Mouse (Mus musculus): ENCODE data around the gene Qsox2. TPM values are rescaled to one million over a fixed set of nuclear protein-coding genes. Genes with fewer than 3 reads are reported as not detected.
A peak's percentile ranks its signal among the peaks of the same experiment; 100 is the strongest.

The Qsox2 gene
- 26.1 and 32.4 TPM in 2 replicates for polyA plus RNA-seq (2015; fragmentation: Nextera tagmentation; extraction: Ambion mirVana)

DNA sequence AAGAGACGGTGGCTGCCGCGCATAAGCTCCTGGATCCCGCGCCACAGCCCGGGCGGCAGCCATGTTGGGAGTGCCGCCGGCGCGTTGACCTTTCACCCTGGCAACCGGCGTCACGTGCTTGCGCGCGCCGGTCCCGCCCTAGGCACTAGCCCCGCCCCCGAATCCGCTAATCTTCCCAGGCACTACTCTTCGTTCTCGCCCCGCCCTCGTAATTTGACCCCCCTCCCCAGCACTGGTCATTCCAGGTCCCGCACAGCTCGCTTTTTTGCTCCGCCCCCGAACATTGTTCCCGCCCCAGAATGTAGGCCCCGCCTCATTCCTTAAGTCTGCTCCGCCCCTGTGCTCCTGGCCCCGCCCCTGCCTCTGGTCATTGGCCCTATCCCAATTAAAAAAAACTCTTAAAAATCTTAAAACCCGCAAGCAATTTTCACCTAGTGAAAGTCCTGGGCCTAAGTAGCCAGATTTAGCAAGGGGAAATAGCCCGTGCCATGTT is at the start of gene Qsox2:
Qsox2 (minus strand) TSS at position 236 of the 493 bp plus-strand sequence.
- WGBS, result under 1% methylated on average over 35 of the region's 36 CpGs
- H3K9ac ChIP-seq, result peak within 1 kb of the TSS; percentile 84
- ATAC-seq (ENCODE audit: insufficient read depth, low FRiP score, low read depth), result peak; percentile 82
- H3K27me3 ChIP-seq (replicated peaks), result no peaks in the 10 kb centered on the region
- peak within 1 kb of the TSS; percentile 92 for H3K4me3 ChIP-seq (replicated peaks)
- no peaks in the 10 kb centered on the region for H3K36me3 ChIP-seq
- H3K27ac ChIP-seq, result peak within 1 kb of the TSS; percentile 86
- H3K9me3 ChIP-seq, result no peaks in the 10 kb centered on the region
- H3K4me2 ChIP-seq, result peak within 1 kb of the TSS; percentile 85
- H3K4me1 ChIP-seq, result peaks cover 22% of the 10 kb centered on the region

GRCm38 (mm10) chr2:26286391-26286790 is 49.1 kb upstream of the Qsox2 start:
- H3K4me3 ChIP-seq (replicated peaks), result no peak overlapping the region
- H3K27me3 ChIP-seq (replicated peaks), result no peaks in the 10 kb centered on the region
- 36% methylated on average over 7 of the region's 7 CpGs for WGBS
- ATAC-seq (ENCODE audit: insufficient read depth, low FRiP score, low read depth), result no peak
- no peaks in the 10 kb centered on the region for H3K4me1 ChIP-seq
- H3K36me3 ChIP-seq, result no peaks in the 10 kb centered on the region
- H3K27ac ChIP-seq, result no peak overlapping the region
- no peaks in the 10 kb centered on the region for H3K9me3 ChIP-seq
- H3K9ac ChIP-seq, result no peak overlapping the region
- H3K4me2 ChIP-seq, result no peak overlapping the region

DNA sequence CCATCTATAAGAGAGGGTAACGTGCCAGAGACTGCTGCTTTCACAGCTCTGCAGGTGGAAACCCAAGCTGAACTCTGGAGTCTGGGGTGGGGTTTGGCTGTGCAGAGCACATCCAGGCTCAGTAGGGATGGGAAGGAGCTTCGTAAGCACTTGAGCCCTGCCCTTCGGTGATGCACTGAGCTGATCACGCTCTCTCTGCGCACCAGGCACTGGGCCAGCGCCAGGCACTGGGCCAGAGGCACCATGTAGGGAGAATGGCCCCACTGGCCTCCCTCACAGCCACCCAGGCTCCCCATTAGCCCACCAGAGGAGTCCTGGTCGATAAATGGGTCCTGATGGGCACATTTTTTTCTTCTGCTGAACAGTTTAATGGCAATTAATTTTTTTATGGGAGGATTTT is 48.5 kb upstream of the Qsox2 start:
- Histone ChIP-seq H3K9ac (no peak overlapping the region), H3K9me3 (no peaks in the 10 kb centered on the region), H3K27me3 (replicated peaks) (no peaks in the 10 kb centered on the region), H3K27ac (no peak overlapping the region), H3K36me3 (no peaks in the 10 kb centered on the region), H3K4me2 (no peak overlapping the region), H3K4me1 (no peaks in the 10 kb centered on the region), H3K4me3 (replicated peaks) (no peak overlapping the region)
- no peak for ATAC-seq (ENCODE audit: insufficient read depth, low FRiP score, low read depth)
- 47% methylated on average over 7 of the region's 7 CpGs for WGBS

GRCm38 (mm10) chr2:26280594-26280993 is 43.3 kb upstream of the Qsox2 start:
- no peak overlapping the region for H3K27ac ChIP-seq
- no peaks in the 10 kb centered on the region for H3K9me3 ChIP-seq
- H3K27me3 ChIP-seq (replicated peaks), result no peaks in the 10 kb centered on the region
- H3K36me3 ChIP-seq, result no peaks in the 10 kb centered on the region
- H3K4me3 ChIP-seq (replicated peaks), result no peak overlapping the region
- H3K9ac ChIP-seq, result no peak overlapping the region
- 81% methylated on average over 11 of the region's 11 CpGs for WGBS
- no peak overlapping the region for H3K4me2 ChIP-seq
- no peak for ATAC-seq (ENCODE audit: insufficient read depth, low FRiP score, low read depth)
- no peaks in the 10 kb centered on the region for H3K4me1 ChIP-seq

GRCm38 (mm10) chr2:26279712-26280111 is 42.4 kb upstream of the Qsox2 start:
- Histone ChIP-seq H3K4me3 (replicated peaks) (no peak overlapping the region), H3K9me3 (no peaks in the 10 kb centered on the region), H3K4me2 (no peak overlapping the region), H3K36me3 (no peaks in the 10 kb centered on the region), H3K27me3 (replicated peaks) (no peaks in the 10 kb centered on the region), H3K9ac (no peak overlapping the region), H3K4me1 (no peaks in the 10 kb centered on the region), H3K27ac (no peak overlapping the region)
- ATAC-seq (ENCODE audit: insufficient read depth, low FRiP score, low read depth), result no peak
- WGBS, result 75% methylated on average over 3 of the region's 3 CpGs

GRCm38 (mm10) chr2:26273611-26274010 is 36.3 kb upstream of the Qsox2 start:
- Histone ChIP-seq H3K27me3 (replicated peaks) (no peaks in the 10 kb centered on the region), H3K4me1 (no peaks in the 10 kb centered on the region), H3K27ac (no peak overlapping the region), H3K9me3 (no peaks in the 10 kb centered on the region), H3K9ac (no peak overlapping the region), H3K36me3 (no peaks in the 10 kb centered on the region), H3K4me3 (replicated peaks) (no peak overlapping the region), H3K4me2 (no peak overlapping the region)
- 24% methylated on average over 7 of the region's 7 CpGs for WGBS
- ATAC-seq (ENCODE audit: insufficient read depth, low FRiP score, low read depth), result peak; percentile 50; the same call in 1 of the 2 replicates

DNA sequence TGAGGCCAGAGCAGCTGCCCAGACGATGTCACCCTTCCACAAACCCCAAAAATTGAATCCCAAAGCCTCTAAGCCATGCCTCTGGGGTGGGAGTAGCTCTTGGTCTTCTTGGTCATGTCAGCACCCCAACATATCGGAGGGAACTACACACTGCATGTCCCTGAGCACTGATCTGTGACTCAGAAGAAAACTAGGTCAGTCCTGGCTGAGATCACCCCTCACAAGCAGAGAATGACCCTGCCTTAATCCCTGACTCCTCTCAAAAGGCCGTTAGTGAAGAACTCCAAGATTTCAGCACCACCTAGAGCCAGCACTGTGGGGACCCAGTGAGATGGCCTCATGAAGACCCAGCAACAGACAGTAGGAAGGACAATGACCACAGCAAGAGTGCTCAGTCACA is 30.9 kb upstream of the Qsox2 start:
- no peak for ATAC-seq (ENCODE audit: insufficient read depth, low FRiP score, low read depth)

DNA sequence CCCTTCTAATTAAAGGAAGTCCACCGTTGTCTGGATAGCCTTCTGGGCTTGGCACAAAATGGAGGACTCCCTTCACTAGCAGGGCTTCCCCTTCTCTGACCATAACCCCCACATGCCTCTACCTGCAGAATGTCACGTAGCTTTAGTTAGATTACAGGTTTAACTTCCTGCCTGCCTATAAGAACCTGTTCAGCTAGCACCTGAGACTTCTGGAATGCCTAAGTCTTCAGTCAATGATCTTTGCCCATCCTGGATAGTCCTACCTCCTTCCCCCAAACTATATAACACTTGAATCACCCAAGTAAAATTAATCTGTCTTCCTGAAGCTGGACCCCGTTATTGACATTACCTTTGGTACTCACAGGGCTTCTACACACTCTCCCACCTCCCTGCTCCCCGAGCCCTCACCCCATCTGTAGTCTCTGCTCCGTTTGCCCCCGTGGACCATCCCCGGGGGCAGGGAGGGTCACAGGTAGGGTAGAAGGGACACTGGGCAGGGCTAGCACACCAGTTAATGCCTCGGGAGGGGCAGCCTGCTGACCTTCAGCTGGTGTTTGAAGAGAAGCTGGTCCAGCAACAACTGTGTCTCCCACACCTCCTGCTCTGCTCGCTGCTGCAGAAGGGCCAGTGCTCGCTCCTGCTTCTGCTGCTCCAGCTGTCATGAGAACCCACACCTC is 28.9 kb upstream of the Qsox2 start:
- Histone ChIP-seq H3K4me1 (no peaks in the 10 kb centered on the region), H3K27ac (no peak overlapping the region), H3K4me3 (replicated peaks) (no peak overlapping the region), H3K9ac (no peak overlapping the region), H3K9me3 (no peaks in the 10 kb centered on the region), H3K27me3 (replicated peaks) (no peaks in the 10 kb centered on the region), H3K4me2 (no peak overlapping the region), H3K36me3 (no peaks in the 10 kb centered on the region)
- WGBS, result 65% methylated on average over 10 of the region's 10 CpGs
- ATAC-seq (ENCODE audit: insufficient read depth, low FRiP score, low read depth), result no peak; the same call in 1 of the 2 replicates

More for the DNA sequence above, 30.9 kb upstream of the Qsox2 start:
- H3K9ac ChIP-seq, result no peak overlapping the region
- no peak overlapping the region for H3K4me2 ChIP-seq
- H3K27me3 ChIP-seq (replicated peaks), result no peaks in the 10 kb centered on the region
- WGBS, result 60% methylated on average over 3 of the region's 3 CpGs
- H3K27ac ChIP-seq, result no peak overlapping the region
- H3K36me3 ChIP-seq, result no peaks in the 10 kb centered on the region
- H3K4me1 ChIP-seq, result no peaks in the 10 kb centered on the region
- H3K9me3 ChIP-seq, result no peaks in the 10 kb centered on the region
- H3K4me3 ChIP-seq (replicated peaks), result no peak overlapping the region

- 0 out of 2 replicates have a peak, but pooled peaks have one; percentile 33 for ATAC-seq (ENCODE audit: insufficient read depth, low FRiP score, low read depth)
- Histone ChIP-seq H3K36me3 (no peaks in the 10 kb centered on the region), H3K4me1 (no peaks in the 10 kb centered on the region), H3K9ac (no peak overlapping the region), H3K9me3 (no peaks in the 10 kb centered on the region), H3K27me3 (replicated peaks) (no peaks in the 10 kb centered on the region), H3K4me2 (no peak overlapping the region), H3K27ac (no peak overlapping the region), H3K4me3 (replicated peaks) (no peak overlapping the region)
- 69% methylated on average over 2 of the region's 2 CpGs for WGBS
Observed at GRCm38 (mm10) chr2:26265095-26265494, 27.8 kb upstream of the Qsox2 start.

GRCm38 (mm10) chr2:26264646-26265045 is 27.3 kb upstream of the Qsox2 start:
- Histone ChIP-seq H3K27me3 (replicated peaks) (no peaks in the 10 kb centered on the region), H3K36me3 (no peaks in the 10 kb centered on the region), H3K9ac (no peak overlapping the region), H3K4me3 (replicated peaks) (no peak overlapping the region), H3K9me3 (no peaks in the 10 kb centered on the region), H3K27ac (no peak overlapping the region), H3K4me2 (no peak overlapping the region), H3K4me1 (no peaks in the 10 kb centered on the region)
- no peak for ATAC-seq (ENCODE audit: insufficient read depth, low FRiP score, low read depth)
- WGBS, result 60% methylated on average over 4 of the region's 4 CpGs

DNA sequence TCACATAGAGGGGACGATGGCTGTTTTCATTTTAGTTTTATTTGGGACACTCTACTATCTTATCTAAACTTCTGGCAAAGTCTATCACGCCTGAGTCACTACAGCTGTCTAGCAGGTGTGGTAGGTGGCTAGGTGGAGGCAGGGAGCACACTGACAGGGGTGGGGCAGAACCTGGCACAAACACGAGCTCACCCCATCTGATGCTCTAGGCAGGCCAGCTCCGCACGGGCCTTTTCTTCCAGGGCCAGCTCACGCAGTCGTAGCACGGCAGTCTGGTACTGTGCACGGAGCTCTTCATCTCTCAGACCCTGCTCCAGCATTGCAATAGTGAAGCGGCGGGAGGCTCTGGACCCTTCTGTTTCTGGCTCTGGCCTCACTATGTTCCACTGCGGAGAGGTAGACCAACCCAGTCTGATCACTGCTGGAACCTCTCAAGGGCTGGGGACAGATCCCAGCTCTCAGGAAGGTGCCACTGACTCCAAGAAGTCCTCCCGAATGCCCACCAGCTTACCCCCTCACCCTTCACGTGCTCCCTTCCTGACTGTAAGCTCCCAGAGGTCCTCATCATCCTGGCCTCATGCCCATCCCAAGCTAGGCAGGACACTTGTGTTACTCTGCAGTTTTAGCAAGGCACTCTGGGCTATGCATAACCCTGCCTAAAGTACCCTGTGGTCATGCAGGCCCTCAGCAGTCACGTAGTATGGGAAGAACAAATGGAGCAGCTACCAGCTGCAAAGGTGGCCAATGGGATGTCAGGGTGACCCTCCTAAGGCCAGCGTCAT is 20.2 kb upstream of the Qsox2 start:
- ATAC-seq (ENCODE audit: insufficient read depth, low FRiP score, low read depth), result 0 out of 2 replicates have a peak, but pooled peaks have one; percentile 2
- WGBS, result 75% methylated on average over 16 of the region's 16 CpGs
- H3K27ac ChIP-seq, result no peak overlapping the region

DNA sequence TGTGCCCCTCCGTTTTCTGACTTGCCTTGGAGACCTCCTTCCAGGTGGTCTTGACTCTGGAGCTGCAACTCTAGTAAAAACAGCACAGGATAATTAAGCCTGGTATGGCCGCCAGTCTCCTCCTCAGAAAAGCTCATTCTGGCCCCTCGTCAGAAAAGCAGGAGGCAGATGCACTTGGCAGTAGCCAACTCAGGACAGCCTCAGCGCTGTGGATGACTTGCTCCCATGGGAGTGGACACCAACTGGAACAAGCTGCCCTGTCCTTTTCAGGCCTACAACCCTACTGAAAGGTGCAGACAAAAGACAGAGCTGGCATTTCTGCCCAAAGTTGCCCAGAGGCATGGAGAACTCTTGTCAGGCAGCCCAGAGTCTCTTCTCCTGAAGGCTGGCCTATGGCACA is 17.5 kb upstream of the Qsox2 start:
- H3K27me3 ChIP-seq (replicated peaks), result no peaks in the 10 kb centered on the region
- no peak overlapping the region for H3K27ac ChIP-seq
- H3K4me3 ChIP-seq (replicated peaks), result no peak overlapping the region
- no peaks in the 10 kb centered on the region for H3K36me3 ChIP-seq
- H3K9me3 ChIP-seq, result no peaks in the 10 kb centered on the region
- H3K9ac ChIP-seq, result no peak overlapping the region
- 62% methylated on average over 4 of the region's 4 CpGs for WGBS
- no peaks in the 10 kb centered on the region for H3K4me1 ChIP-seq
- no peak for ATAC-seq (ENCODE audit: insufficient read depth, low FRiP score, low read depth)
- no peak overlapping the region for H3K4me2 ChIP-seq

More for the DNA sequence above, 20.2 kb upstream of the Qsox2 start:
- Histone ChIP-seq H3K9me3 (no peaks in the 10 kb centered on the region), H3K9ac (no peak overlapping the region), H3K4me2 (no peak overlapping the region), H3K4me1 (no peaks in the 10 kb centered on the region), H3K27me3 (replicated peaks) (no peaks in the 10 kb centered on the region), H3K36me3 (no peaks in the 10 kb centered on the region), H3K4me3 (replicated peaks) (no peak overlapping the region)
